Mouse (Mus musculus) spleen, adult 2 months (tissue): Measurements from ENCODE around the gene Slc25a44.

ENCODE experiments used
- CTCF ChIP-seq: fragments of 200-500 bp; IDR thresholded peaks from 2 replicates; pipeline ENCODE4 v1.5.1; 2011; ENCODE audit warnings: mild to moderate bottlenecking, inconsistent platforms; ENCODE audit not compliant: insufficient read depth, insufficient read length, insufficient replicate concordance; ENCODE audit errors: extremely low read depth
- POLR2A ChIP-seq: fragments of 200-500 bp; IDR thresholded peaks from 2 replicates; pipeline ENCODE4 v1.6.1; 2011; ENCODE audit warnings: low read depth, low read length, inconsistent platforms

GRCm38 (mm10) chr3:88442488-88442887, 17.5 kb upstream of the Slc25a44 start:
- TF ChIP-seq POLR2A (no peak), CTCF (no peak)
